Mouse (Mus musculus) forebrain, embryonic 15.5 days (tissue): ENCODE measurements around the gene Gapvd1. TPM values are rescaled to one million over a fixed set of nuclear protein-coding genes. Genes with fewer than 3 reads are reported as not detected.
"Not testable (repeated sequence)": the region's sequence is repeated elsewhere in the genome, so short reads cannot be mapped to it uniquely, and the experiment has no call there.

Source experiments
- ATAC-seq: fragments of 200-750 bp; cut with Nextera tagmentation; replicated peaks from 2 replicates; pipeline ENCODE4 v1.8.0; 2017; ENCODE audit warnings: mild to moderate bottlenecking, moderate TSS enrichment, moderate library complexity
- H3K27ac ChIP-seq: fragments of 300-500 bp; sonication (generic); replicated peaks from 2 replicates; pipeline ENCODE4 v1.5.1; 2015; ENCODE audit warnings: mild to moderate bottlenecking, inconsistent platforms
- H3K27me3 ChIP-seq: fragments of 300-500 bp; sonication (generic); 2 replicates; pipeline ENCODE4 v1.6.1; 2015; ENCODE audit warnings: inconsistent platforms
- H3K36me3 ChIP-seq: fragments of 300-500 bp; sonication (generic); 2 replicates; pipeline ENCODE4 v1.6.1; 2015; ENCODE audit warnings: mild to moderate bottlenecking, inconsistent platforms
- H3K4me1 ChIP-seq: fragments of 300-500 bp; sonication (generic); 2 replicates; pipeline ENCODE4 v1.6.1; 2015; ENCODE audit warnings: inconsistent platforms
- H3K4me2 ChIP-seq: fragments of 300-500 bp; sonication (generic); replicated peaks from 2 replicates; pipeline ENCODE4 v1.6.1; 2015; ENCODE audit warnings: mild to moderate bottlenecking, inconsistent platforms
- H3K4me3 ChIP-seq: fragments of 300-500 bp; sonication (generic); 2 replicates; pipeline ENCODE4 v1.5.1; 2015; ENCODE audit warnings: mild to moderate bottlenecking, inconsistent platforms
- H3K9ac ChIP-seq: fragments of 300-500 bp; sonication (generic); replicated peaks from 2 replicates; pipeline ENCODE4 v1.6.1; 2015; ENCODE audit warnings: mild to moderate bottlenecking, inconsistent platforms
- H3K9me3 ChIP-seq: fragments of 300-500 bp; sonication (generic); 2 replicates; pipeline ENCODE4 v1.6.1; 2016; ENCODE audit warnings: inconsistent platforms
- WGBS: fragments of 180-500 bp; shearing (Covaris S2); methylation state at CpG from one replicate; pipeline ENCODE4 v1.1.7; 2015; ENCODE audit warnings: mixed read lengths; 5-methylcytosine and 5-hydroxymethylcytosine counted together
- polyA plus RNA-seq: library from polyadenylated mRNA; unstranded; fragments of >200 nt; fragmentation: Nextera tagmentation; extraction: Ambion mirVana; gene quantifications from 2 replicates; pipeline ENCODE4 v1.2.1, GENCODE M21; 2015

The Gapvd1 gene
- 122 and 134 TPM in 2 replicates for polyA plus RNA-seq

GRCm38 (mm10) chr2:34754551-34755358, at the start of gene Gapvd1:
Gene Gapvd1, minus strand, starts transcription at chr2:34755232.
- peak; percentile 28; the same call in 1 of the 2 replicates for ATAC-seq
- Histone ChIP-seq H3K4me1 (peaks cover 29% of the 10 kb centered on the region), H3K27me3 (no peaks in the 10 kb centered on the region), H3K9ac (peak within 1 kb of the TSS; percentile 91), H3K4me2 (peak within 1 kb of the TSS; percentile 50), H3K4me3 (peak within 1 kb of the TSS; percentile 82), H3K9me3 (no peaks in the 10 kb centered on the region), H3K36me3 (no peaks in the 10 kb centered on the region), H3K27ac (peak within 1 kb of the TSS; percentile 90)
- 1% methylated on average over 14 of the region's 14 CpGs for WGBS

DNA sequence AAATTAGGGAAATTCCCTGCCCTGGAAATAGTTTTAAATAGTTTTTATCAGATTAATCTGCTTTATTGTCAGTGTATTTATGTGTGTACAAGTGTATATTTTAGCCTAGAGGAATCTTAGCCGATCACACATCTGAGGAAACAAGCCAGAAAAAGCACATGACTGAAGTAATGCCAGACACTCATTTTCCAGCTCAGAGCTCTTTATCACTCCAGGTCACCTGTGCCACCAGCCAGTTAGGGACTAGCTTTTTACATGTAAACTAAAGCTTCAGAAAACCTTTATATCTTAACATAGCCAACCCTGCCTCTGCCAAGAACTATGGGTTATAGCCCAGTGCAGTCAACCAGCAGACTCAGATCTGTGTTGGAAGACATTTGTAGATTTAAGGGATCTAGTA, 49.8 kb upstream of the Gapvd1 start:
- Histone ChIP-seq H3K4me2 (no peak overlapping the region), H3K27ac (no peak overlapping the region), H3K27me3 (no peaks in the 10 kb centered on the region), H3K36me3 (peaks cover 28% of the 10 kb centered on the region), H3K9me3 (no peaks in the 10 kb centered on the region), H3K9ac (no peak overlapping the region), H3K4me1 (peaks cover 29% of the 10 kb centered on the region), H3K4me3 (no peak overlapping the region)
- no peak for ATAC-seq
- 73% methylated on average over 1 of the region's 1 CpGs for WGBS

DNA sequence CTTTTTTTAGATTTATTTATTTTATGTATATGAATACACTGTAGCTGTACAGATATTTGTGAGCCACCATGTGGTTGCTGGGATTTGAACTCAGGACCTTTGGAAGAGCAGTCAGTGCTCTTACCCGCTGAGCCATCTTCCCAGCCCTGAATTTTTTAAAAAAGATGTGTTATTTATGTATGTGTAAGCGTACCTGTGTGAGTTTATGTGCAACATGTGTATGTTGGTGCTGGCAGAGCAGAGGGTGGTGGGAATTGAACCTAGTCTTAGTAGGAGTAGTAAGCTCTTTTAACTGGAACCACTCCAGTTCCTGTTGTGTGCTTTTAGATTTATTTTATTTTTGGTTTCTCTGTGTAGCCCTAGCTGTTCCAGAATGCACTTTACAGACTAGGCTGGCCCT, 49.1 kb upstream of the Gapvd1 start:
- WGBS, result 99% methylated on average over 2 of the region's 2 CpGs
- Histone ChIP-seq H3K27me3 (no peaks in the 10 kb centered on the region), H3K4me2 (no peak overlapping the region), H3K4me3 (no peak overlapping the region), H3K9ac (no peak overlapping the region), H3K27ac (no peak overlapping the region), H3K9me3 (no peaks in the 10 kb centered on the region), H3K36me3 (peaks cover 22% of the 10 kb centered on the region), H3K4me1 (peaks cover 32% of the 10 kb centered on the region)
- no peak for ATAC-seq

GRCm38 (mm10) chr2:34803746-34804145, 48.7 kb upstream of the Gapvd1 start:
- Histone ChIP-seq H3K4me3 (peak overlapping the region; percentile 20), H3K9me3 (no peaks in the 10 kb centered on the region), H3K4me1 (peaks cover 36% of the 10 kb centered on the region), H3K36me3 (peaks cover 21% of the 10 kb centered on the region), H3K27me3 (no peaks in the 10 kb centered on the region), H3K4me2 (peak overlapping the region; percentile 23), H3K27ac (no peak overlapping the region), H3K9ac (no peak overlapping the region)
- no peak for ATAC-seq
- WGBS, result 70% methylated on average over 3 of the region's 3 CpGs

- Histone ChIP-seq H3K27ac (peak overlapping the region; percentile 93), H3K4me2 (peak overlapping the region; percentile 49), H3K4me3 (peak overlapping the region; percentile 74), H3K9ac (peak overlapping the region; percentile 84), H3K36me3 (peaks cover 18% of the 10 kb centered on the region), H3K4me1 (peaks cover 36% of the 10 kb centered on the region)
- WGBS, result under 1% methylated on average over 32 of the region's 32 CpGs
- H3K9me3 ChIP-seq, H3K27me3 ChIP-seq: not testable (repeated sequence)
- peak; percentile 55; the same call in 1 of the 2 replicates for ATAC-seq
Measured at GRCm38 (mm10) chr2:34802565-34803245, 47.7 kb upstream of the Gapvd1 start.

DNA sequence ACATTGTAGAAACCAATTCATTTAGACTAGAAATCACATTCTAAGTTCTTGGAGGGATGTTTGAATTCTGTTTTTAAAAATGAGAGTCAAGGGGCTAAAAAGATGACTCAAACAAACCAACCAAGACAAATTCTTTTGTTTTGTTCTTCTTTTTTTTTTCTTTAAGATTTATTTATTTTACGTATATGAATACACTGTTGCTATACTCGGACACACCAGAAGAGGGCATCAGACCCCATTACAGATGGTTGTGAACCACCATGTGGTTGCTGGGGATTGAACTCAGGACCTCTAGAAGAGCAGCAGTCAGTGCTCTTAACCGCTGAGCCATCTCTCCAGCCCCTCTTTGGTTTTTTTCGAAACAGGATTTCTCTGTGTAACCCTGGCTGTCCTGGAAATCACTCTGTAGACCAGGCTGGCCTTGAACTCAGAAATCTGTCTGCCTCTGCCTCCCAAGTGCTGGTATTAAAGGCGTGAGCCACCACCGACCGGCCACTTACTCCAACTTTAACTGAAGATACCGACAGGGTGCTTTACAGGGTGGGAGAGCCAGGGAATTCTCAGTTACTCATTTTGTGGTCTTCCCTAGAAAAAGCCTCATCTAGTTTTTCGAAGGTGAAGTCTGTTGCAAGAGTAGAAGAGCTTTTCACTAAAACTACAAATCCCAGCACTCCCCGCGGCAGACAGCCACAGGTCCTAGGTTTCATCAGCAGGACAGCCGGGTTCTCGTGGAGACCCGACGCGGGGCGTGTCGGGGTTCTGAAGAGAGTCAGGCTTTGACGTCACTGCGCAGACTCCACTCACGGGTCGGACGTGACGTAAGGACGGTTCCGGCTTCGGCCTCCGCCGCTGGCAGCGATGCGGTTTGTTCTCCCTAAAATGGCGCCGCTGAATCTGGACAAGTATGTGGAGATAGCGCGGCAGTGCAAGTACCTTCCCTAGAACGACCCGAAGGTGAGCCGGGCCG, 46.8 kb upstream of the Gapvd1 start:
- H3K4me1 ChIP-seq, result peaks cover 33% of the 10 kb centered on the region
- H3K9ac ChIP-seq, result peak overlapping the region; percentile 84
- peak overlapping the region; percentile 93 for H3K27ac ChIP-seq
- ATAC-seq, result peak; percentile 98
- H3K27me3 ChIP-seq, result no peaks in the 10 kb centered on the region
- peak overlapping the region; percentile 49 for H3K4me2 ChIP-seq
- H3K4me3 ChIP-seq, result peak overlapping the region; percentile 74
- no peaks in the 10 kb centered on the region for H3K9me3 ChIP-seq
- H3K36me3 ChIP-seq, result peaks cover 12% of the 10 kb centered on the region
- whole genome bisulfite sequencing, result 4% methylated on average over 39 of the region's 39 CpGs

DNA sequence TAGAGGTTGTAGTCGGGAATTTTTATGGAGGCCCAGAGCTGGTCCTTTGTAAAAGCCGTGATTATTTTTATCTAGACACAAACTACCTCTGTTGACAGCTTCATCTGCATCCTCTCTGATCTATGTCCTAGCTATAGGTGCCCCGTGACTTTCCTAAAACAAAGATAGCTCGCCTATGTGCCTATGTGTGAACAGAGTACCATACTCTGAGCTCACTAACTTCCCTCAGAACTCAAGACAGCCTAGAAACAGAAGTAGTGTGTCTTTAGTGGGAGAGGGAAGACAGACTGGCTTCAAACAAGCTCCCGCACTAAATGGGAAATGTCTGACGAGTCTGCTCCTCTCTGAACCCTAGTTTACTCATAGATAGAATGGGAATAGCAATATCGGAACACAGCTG, 45.3 kb upstream of the Gapvd1 start:
- Histone ChIP-seq H3K36me3 (0 out of 2 replicates have a peak, but pooled peaks cover 2% of the 10 kb centered on the region), H3K9me3 (no peaks in the 10 kb centered on the region), H3K27me3 (no peaks in the 10 kb centered on the region), H3K4me2 (peak overlapping the region; percentile 70; the same call in 1 of the 2 replicates), H3K4me1 (peaks cover 33% of the 10 kb centered on the region), H3K4me3 (no peak overlapping the region), H3K9ac (no peak overlapping the region), H3K27ac (no peak overlapping the region)
- ATAC-seq, result no peak
- WGBS, result 80% methylated on average over 7 of the region's 7 CpGs

DNA sequence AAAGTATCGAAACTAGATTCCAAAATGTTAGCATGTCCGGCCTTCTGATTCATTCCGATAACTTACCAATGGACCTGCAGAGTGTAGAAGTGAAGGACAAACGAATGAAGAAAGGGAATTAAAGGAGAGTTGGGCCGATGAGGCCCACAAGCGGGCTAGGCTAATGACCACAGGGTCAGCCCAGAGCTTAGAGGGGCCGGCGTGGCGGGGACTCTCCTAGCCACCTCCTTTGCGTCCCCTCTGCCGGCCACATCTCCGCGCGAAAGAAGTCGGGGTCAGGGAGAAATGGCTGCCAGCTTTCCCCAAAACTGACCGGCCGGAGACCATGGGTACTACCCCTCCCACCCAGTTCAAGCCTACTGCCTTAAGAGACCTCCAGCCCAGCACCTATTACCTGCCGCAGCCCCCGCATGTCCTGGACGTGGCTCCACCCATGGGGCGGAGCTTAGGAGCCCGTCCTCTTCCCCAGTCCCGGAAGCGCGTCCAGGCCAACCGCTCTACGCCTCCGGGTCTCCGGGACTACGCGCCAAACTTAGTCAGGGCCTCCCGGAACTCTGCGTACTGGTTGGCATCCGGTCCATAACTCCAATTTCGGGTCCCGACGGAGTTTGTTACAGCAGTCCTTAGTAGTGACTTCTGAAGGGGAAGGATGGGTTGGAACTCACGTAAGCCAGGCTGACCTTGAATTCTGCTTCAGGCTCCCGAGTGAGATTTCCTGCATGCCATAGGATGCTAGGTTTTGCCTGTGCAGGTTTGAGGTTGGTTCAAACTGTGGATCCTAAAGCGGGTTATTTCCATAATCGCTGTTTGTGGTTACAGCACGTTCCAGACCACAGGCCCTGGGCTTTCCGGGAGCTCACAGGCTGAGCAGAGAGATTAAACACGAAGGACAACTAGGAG, 44.6 kb upstream of the Gapvd1 start, which contains the start of gene Rabepk:
Gene Rabepk (minus strand): TSS at position 556 of the 900 bp plus-strand sequence.
- WGBS, result 4% methylated on average over 44 of the region's 44 CpGs
- H3K4me3 ChIP-seq, result peak within 1 kb of the TSS; percentile 55
- H3K36me3 ChIP-seq, result no peaks in the 10 kb centered on the region; the same call in 1 of the 2 replicates
- no peaks in the 10 kb centered on the region for H3K9me3 ChIP-seq
- peaks cover 29% of the 10 kb centered on the region for H3K4me1 ChIP-seq
- peak; percentile 47 for ATAC-seq
- peak within 1 kb of the TSS; percentile 27; the same call in 1 of the 2 replicates for H3K27ac ChIP-seq
- peak within 1 kb of the TSS; percentile 58 for H3K9ac ChIP-seq
- H3K4me2 ChIP-seq, result peak within 1 kb of the TSS; percentile 70
- H3K27me3 ChIP-seq, result no peaks in the 10 kb centered on the region

DNA sequence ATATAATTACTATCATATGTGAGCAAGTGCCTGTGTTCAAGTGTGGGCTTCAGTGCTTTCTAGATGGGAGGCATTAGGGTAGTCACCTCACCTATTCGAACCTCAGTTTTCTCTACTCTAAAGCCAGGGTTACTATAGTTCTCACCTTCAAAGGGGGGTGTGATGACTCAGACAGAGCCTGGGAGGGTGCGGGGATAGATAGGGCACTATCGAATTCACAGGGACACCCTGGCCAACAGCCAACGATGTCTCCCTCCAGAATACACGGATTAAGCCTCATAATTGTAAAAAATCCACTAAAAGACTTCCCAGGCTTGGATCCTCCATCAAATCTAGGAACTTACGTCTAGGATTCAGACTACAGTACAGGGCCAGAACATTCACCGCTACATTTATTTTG, 40.4 kb upstream of the Gapvd1 start:
- Histone ChIP-seq H3K4me3 (no peak overlapping the region), H3K9ac (no peak overlapping the region), H3K27ac (no peak overlapping the region), H3K36me3 (no peaks in the 10 kb centered on the region; the same call in 1 of the 2 replicates), H3K9me3 (no peaks in the 10 kb centered on the region), H3K4me2 (no peak overlapping the region), H3K4me1 (peaks cover 9% of the 10 kb centered on the region), H3K27me3 (no peaks in the 10 kb centered on the region)
- no peak for ATAC-seq
- WGBS, result 91% methylated on average over 7 of the region's 7 CpGs

GRCm38 (mm10) chr2:34794511-34794910, 39.5 kb upstream of the Gapvd1 start:
- Histone ChIP-seq H3K27me3 (no peaks in the 10 kb centered on the region), H3K4me1 (peaks cover 6% of the 10 kb centered on the region), H3K27ac (no peak overlapping the region), H3K9me3 (no peaks in the 10 kb centered on the region), H3K4me3 (no peak overlapping the region), H3K9ac (no peak overlapping the region), H3K4me2 (no peak overlapping the region), H3K36me3 (no peaks in the 10 kb centered on the region; the same call in 1 of the 2 replicates)
- WGBS, result 92% methylated on average over 2 of the region's 2 CpGs
- ATAC-seq, result no peak

GRCm38 (mm10) chr2:34792543-34792942, 37.5 kb upstream of the Gapvd1 start:
- not testable (repeated sequence) for H3K27me3 ChIP-seq, H3K4me2 ChIP-seq, H3K9ac ChIP-seq, H3K36me3 ChIP-seq, H3K9me3 ChIP-seq, ATAC-seq, H3K27ac ChIP-seq, H3K4me3 ChIP-seq, H3K4me1 ChIP-seq
- WGBS, result 89% methylated on average over 2 of the region's 2 CpGs
